Mouse (Mus musculus) heart, embryonic 15.5 days (tissue): ENCODE results near the gene Ppp4r3b. TPM values are rescaled to one million over a fixed set of nuclear protein-coding genes. Genes with fewer than 3 reads are reported as not detected.

Experiments
- ATAC-seq: fragments of 200-750 bp; cut with Nextera tagmentation; replicated peaks from 2 replicates; pipeline ENCODE4 v1.8.0; 2017; ENCODE audit warnings: low read depth, moderate TSS enrichment; ENCODE audit not compliant: insufficient number of reproducible peaks, insufficient read depth, low FRiP score
- H3K27ac ChIP-seq: fragments of 300-500 bp; sonication (generic); 2 replicates; pipeline ENCODE4 v1.5.1; 2015; ENCODE audit warnings: mild to moderate bottlenecking, inconsistent platforms
- H3K27me3 ChIP-seq: fragments of 300-500 bp; sonication (generic); 2 replicates; pipeline ENCODE4 v1.6.1; 2015; ENCODE audit warnings: inconsistent platforms
- H3K36me3 ChIP-seq: fragments of 300-500 bp; sonication (generic); 2 replicates; pipeline ENCODE4 v1.6.1; 2015; ENCODE audit warnings: mild to moderate bottlenecking, inconsistent platforms
- H3K4me1 ChIP-seq: fragments of 300-500 bp; sonication (generic); replicated peaks from 2 replicates; pipeline ENCODE4 v1.6.1; 2015; ENCODE audit warnings: inconsistent platforms
- H3K4me2 ChIP-seq: fragments of 300-500 bp; sonication (generic); 2 replicates; pipeline ENCODE4 v1.6.1; 2015; ENCODE audit warnings: inconsistent platforms, mild to moderate bottlenecking, moderate library complexity
- H3K4me3 ChIP-seq: fragments of 300-500 bp; sonication (generic); 2 replicates; pipeline ENCODE4 v1.5.1; 2015; ENCODE audit warnings: mild to moderate bottlenecking, inconsistent platforms
- H3K9ac ChIP-seq: fragments of 300-500 bp; sonication (generic); 2 replicates; pipeline ENCODE4 v1.6.1; 2015; ENCODE audit warnings: mild to moderate bottlenecking, inconsistent platforms
- H3K9me3 ChIP-seq: fragments of 300-500 bp; sonication (generic); replicated peaks from 2 replicates; pipeline ENCODE4 v1.6.1; 2016; ENCODE audit warnings: inconsistent platforms
- WGBS: fragments of 180-500 bp; shearing (Covaris S2); methylation state at CpG from one replicate; pipeline ENCODE4 v1.1.7; 2015; ENCODE audit warnings: mixed read lengths; 5-methylcytosine and 5-hydroxymethylcytosine counted together
- polyA plus RNA-seq: library from polyadenylated mRNA; unstranded; fragments of >200 nt; fragmentation: Nextera tagmentation; extraction: Ambion mirVana; gene quantifications from 2 replicates; pipeline ENCODE4 v1.2.1, GENCODE M21; 2015

Gene Ppp4r3b
- polyA plus RNA-seq, 1 experiment from 2014 or later, result 40.3 TPM

DNA sequence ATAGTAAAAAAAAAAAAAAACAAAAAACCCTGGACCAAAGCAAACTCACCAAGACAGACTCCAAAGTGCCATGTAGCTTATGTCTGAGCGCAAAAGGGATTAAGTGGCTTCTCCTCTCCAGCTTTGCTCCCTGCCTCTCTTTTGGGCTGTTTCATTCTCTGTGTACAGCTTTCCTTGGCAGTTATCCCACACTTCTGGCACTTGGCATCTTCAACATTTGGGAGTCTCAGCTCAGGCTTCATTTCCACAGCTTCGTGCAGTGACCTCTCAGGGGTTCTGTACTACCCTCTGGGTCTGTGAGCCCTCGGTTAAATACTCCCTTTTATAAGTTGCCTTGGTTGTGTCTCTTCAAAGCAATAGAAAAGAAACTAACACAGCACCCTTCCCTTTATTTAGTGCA is 8.0 kb downstream of the Ppp4r3b start:
- H3K4me2 ChIP-seq, result no peak overlapping the region
- WGBS, result 48% methylated on average over 3 of the region's 3 CpGs
- no peak overlapping the region for H3K9ac ChIP-seq
- H3K4me1 ChIP-seq, result peaks cover 8% of the 10 kb centered on the region
- no peak for ATAC-seq
- H3K9me3 ChIP-seq, result no peaks in the 10 kb centered on the region
- no peaks in the 10 kb centered on the region for H3K27me3 ChIP-seq
- no peak overlapping the region for H3K4me3 ChIP-seq
- H3K36me3 ChIP-seq, result peaks cover 10% of the 10 kb centered on the region
- H3K27ac ChIP-seq, result 0 out of 2 replicates have a peak overlapping the region, but pooled peaks have one; percentile 41

DNA sequence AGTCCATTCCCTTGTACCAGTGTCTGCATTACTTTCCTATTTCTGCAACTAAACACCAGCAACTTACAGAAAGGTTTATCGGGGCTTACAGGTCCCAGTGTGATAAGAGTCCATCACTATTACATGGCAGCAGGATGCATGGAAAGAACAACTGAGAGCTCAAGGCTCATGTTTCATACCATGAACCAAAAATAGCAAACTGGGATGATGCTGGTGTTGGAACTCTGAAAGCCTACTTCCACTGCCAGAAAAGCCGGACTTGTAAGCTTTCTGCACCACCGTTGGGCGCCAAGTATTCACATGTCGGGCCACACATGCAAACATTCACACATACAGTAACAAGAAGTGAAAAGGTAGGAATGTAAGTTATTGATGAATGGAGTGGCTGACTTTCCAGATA is 9.1 kb downstream of the Ppp4r3b start:
- H3K36me3 ChIP-seq, result peaks cover 18% of the 10 kb centered on the region
- H3K27ac ChIP-seq, result peak overlapping the region; percentile 51
- H3K9me3 ChIP-seq, result no peaks in the 10 kb centered on the region
- H3K9ac ChIP-seq, result no peak overlapping the region
- peaks cover 8% of the 10 kb centered on the region for H3K4me1 ChIP-seq
- no peak overlapping the region for H3K4me2 ChIP-seq
- no peak for ATAC-seq
- no peaks in the 10 kb centered on the region for H3K27me3 ChIP-seq
- H3K4me3 ChIP-seq, result no peak overlapping the region
- 46% methylated on average over 5 of the region's 5 CpGs for WGBS

DNA sequence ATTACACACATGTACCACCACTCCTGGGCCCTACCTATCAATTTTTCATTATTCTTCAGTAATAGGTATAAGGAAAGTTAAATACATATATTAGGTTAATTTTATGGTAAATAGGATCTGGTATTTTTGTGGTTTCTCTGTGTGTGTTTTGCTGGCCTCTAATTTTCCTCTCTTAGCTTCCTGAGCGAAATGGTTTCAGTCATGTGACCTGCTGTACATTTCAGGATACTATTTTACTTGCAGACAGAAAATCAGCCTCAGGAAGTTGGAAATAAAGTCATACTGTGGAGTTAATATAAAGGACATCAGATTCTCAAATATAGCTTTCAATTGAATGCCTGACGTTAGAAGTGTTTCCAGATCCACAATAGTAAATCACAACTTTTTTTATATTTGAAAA is 16.3 kb downstream of the Ppp4r3b start:
- Histone ChIP-seq H3K4me2 (no peak overlapping the region), H3K9ac (no peak overlapping the region), H3K27me3 (no peaks in the 10 kb centered on the region), H3K4me1 (no peaks in the 10 kb centered on the region), H3K9me3 (no peaks in the 10 kb centered on the region), H3K4me3 (no peak overlapping the region), H3K36me3 (peaks cover 28% of the 10 kb centered on the region), H3K27ac (no peak overlapping the region)
- no peak for ATAC-seq
- WGBS, result 83% methylated on average over 2 of the region's 2 CpGs

DNA sequence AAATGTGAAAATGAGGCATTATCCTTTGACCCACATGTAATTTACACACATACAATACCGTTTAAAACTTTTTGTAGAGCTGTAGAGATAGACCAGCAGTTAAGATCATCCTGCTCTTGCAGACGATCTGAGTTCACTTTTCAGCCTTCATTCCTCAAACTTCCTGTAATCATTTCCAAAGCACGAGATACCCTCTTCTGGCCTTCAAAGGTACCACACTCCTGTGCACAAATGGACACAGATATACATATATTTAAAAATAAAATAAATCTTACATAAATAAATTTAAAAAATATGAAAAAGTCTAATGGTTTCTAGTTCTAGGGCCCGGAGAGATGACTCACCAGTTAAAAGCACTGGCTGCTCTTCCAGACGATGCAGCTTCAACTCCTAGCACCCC is 31.0 kb downstream of the Ppp4r3b start:
- Histone ChIP-seq H3K27ac (no peak overlapping the region), H3K9me3 (no peaks in the 10 kb centered on the region), H3K4me2 (no peak overlapping the region), H3K4me3 (no peak overlapping the region), H3K9ac (no peak overlapping the region), H3K4me1 (no peaks in the 10 kb centered on the region), H3K36me3 (peaks cover 43% of the 10 kb centered on the region), H3K27me3 (no peaks in the 10 kb centered on the region)
- no peak for ATAC-seq
- WGBS, result 81% methylated on average over 5 of the region's 5 CpGs

GRCm38 (mm10) chr11:29209774-29210173 is 37.1 kb downstream of the Ppp4r3b start:
- H3K4me1 ChIP-seq, result no peaks in the 10 kb centered on the region
- 91% methylated on average over 2 of the region's 2 CpGs for WGBS

DNA sequence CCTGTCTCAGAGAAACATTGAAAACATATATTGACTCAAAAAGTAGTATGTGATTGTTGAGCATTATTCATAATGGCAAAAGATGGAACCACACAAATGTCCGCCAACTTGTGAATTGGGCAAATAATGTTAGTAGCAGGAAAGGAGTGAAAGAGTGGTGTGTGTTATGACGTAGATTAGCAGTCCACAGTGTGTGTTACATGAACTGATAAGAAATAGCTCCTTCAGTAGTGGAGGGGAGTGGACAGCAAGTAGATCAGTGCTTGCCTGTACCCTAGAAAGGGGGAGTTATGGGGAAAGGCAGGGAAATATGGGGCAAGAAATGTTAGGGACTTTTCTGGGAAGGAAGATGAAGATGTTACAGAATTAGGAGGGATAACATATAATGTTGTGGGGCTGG is 43.5 kb downstream of the Ppp4r3b start:
- no peak for ATAC-seq
- Histone ChIP-seq H3K4me2 (no peak overlapping the region), H3K4me1 (no peaks in the 10 kb centered on the region), H3K9ac (no peak overlapping the region), H3K4me3 (no peak overlapping the region), H3K9me3 (no peaks in the 10 kb centered on the region), H3K27ac (no peak overlapping the region), H3K27me3 (no peaks in the 10 kb centered on the region), H3K36me3 (peaks cover 63% of the 10 kb centered on the region)
- WGBS, result 73% methylated on average over 2 of the region's 2 CpGs

More at GRCm38 (mm10) chr11:29209774-29210173, 37.1 kb downstream of the Ppp4r3b start:
- Histone ChIP-seq H3K27me3 (no peaks in the 10 kb centered on the region), H3K9me3 (no peaks in the 10 kb centered on the region), H3K4me3 (no peak overlapping the region), H3K27ac (no peak overlapping the region), H3K36me3 (peaks cover 36% of the 10 kb centered on the region), H3K9ac (no peak overlapping the region), H3K4me2 (no peak overlapping the region)
- ATAC-seq, result no peak

DNA sequence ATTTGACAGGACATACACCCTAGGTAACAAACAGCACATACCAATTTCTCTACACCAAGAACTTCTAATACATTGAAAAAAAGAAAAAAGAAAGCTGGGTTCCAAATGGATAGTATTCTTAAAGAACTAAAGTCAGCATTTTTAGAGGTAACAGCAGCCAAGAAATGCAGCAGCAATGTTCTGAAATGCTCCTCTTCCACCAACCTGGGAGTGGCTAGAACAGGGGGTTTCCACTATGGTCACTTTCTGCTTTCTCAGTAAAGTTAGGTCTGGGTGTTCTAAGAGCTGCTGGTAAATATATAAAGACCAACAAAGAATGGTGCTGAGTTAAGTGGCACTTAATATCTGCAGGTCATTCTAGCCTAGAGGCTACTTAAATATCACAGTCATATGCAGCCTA is 46.4 kb downstream of the Ppp4r3b start:
- Histone ChIP-seq H3K27me3 (no peaks in the 10 kb centered on the region), H3K9ac (no peak overlapping the region), H3K9me3 (no peaks in the 10 kb centered on the region), H3K4me3 (no peak overlapping the region), H3K4me2 (no peak overlapping the region), H3K27ac (no peak overlapping the region), H3K4me1 (no peaks in the 10 kb centered on the region), H3K36me3 (peaks cover 67% of the 10 kb centered on the region)
- ATAC-seq, result no peak

- Histone ChIP-seq H3K9ac (no peak overlapping the region), H3K4me1 (no peaks in the 10 kb centered on the region), H3K27me3 (no peaks in the 10 kb centered on the region), H3K36me3 (peaks cover 60% of the 10 kb centered on the region), H3K4me2 (no peak overlapping the region), H3K27ac (no peak overlapping the region), H3K9me3 (no peaks in the 10 kb centered on the region), H3K4me3 (no peak overlapping the region)
- 37% methylated on average over 5 of the region's 5 CpGs for WGBS
- ATAC-seq, result no peak
Measured at GRCm38 (mm10) chr11:29222310-29222709, 49.6 kb downstream of the Ppp4r3b start.

- no peaks in the 10 kb centered on the region for H3K4me1 ChIP-seq
- ATAC-seq, result no peak
- H3K4me2 ChIP-seq, result no peak overlapping the region
- H3K27ac ChIP-seq, result no peak overlapping the region
- 90% methylated on average over 2 of the region's 2 CpGs for WGBS
- peaks cover 67% of the 10 kb centered on the region for H3K36me3 ChIP-seq
- no peak overlapping the region for H3K9ac ChIP-seq
- H3K4me3 ChIP-seq, result no peak overlapping the region
- no peaks in the 10 kb centered on the region for H3K9me3 ChIP-seq
- H3K27me3 ChIP-seq, result no peaks in the 10 kb centered on the region
Measured at GRCm38 (mm10) chr11:29224754-29225153, 52.1 kb downstream of the Ppp4r3b start.

DNA sequence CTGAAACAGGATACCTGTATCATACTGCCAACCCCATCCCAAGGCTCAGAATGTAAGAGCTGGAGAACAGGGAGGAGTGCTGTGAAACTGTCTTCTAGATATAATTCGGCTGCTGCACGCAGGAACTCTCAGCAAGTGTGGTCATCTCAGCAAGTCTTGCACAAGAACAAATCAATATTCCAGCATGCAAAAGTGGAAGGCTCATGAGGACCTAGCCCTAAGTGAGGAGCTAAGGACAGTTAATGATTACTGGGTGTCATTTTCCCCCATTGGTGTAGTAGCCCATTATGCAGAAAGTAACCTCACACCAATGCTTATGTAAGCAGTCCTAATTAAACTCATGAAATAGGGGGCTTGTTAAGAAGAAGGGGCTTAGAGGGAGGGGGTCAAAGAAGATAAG is 56.3 kb downstream of the Ppp4r3b start:
- Histone ChIP-seq H3K9ac (no peak overlapping the region), H3K27ac (no peak overlapping the region), H3K27me3 (no peaks in the 10 kb centered on the region), H3K4me1 (no peaks in the 10 kb centered on the region; the same call in 1 of the 2 replicates), H3K4me3 (no peak overlapping the region), H3K4me2 (no peak overlapping the region), H3K36me3 (peaks cover 45% of the 10 kb centered on the region), H3K9me3 (no peaks in the 10 kb centered on the region)
- 93% methylated on average over 2 of the region's 2 CpGs for WGBS
- ATAC-seq, result no peak

DNA sequence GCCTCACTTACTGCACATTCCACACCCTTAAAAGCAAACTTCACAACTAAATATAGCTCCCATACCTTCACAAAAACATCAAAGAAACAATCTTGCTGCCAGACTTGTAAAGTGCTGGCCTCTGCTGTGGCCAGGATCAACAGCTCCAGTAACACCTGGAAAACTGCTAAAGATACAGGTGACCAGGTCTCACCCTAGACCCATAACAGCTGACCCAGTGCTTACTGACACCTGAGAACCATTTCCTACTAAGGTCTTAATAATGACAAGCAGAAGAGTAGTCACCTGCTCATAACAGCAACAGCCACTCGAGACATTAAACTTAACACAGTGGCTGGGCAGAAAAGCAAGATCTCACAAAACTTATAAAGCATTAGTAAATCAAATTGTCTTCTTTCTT is 60.9 kb downstream of the Ppp4r3b start:
- H3K9me3 ChIP-seq, result no peaks in the 10 kb centered on the region
- no peaks in the 10 kb centered on the region for H3K27me3 ChIP-seq
- WGBS, result 60% methylated on average over 1 of the region's 1 CpGs
- H3K9ac ChIP-seq, result no peak overlapping the region
- no peak overlapping the region for H3K4me2 ChIP-seq
- H3K36me3 ChIP-seq, result peaks cover 20% of the 10 kb centered on the region; the same call in 1 of the 2 replicates
- no peak for ATAC-seq
- H3K4me3 ChIP-seq, result no peak overlapping the region
- H3K27ac ChIP-seq, result no peak overlapping the region
- H3K4me1 ChIP-seq, result peaks cover 2% of the 10 kb centered on the region; the same call in 1 of the 2 replicates

GRCm38 (mm10) chr11:29237364-29237763 is 64.7 kb downstream of the Ppp4r3b start:
- no peak for ATAC-seq

More at GRCm38 (mm10) chr11:29237364-29237763, 64.7 kb downstream of the Ppp4r3b start:
- Histone ChIP-seq H3K4me3 (no peak overlapping the region), H3K27me3 (no peaks in the 10 kb centered on the region), H3K9me3 (no peaks in the 10 kb centered on the region), H3K27ac (no peak overlapping the region), H3K4me1 (peaks cover 2% of the 10 kb centered on the region; the same call in 1 of the 2 replicates), H3K4me2 (no peak overlapping the region), H3K36me3 (peaks cover 10% of the 10 kb centered on the region; the same call in 1 of the 2 replicates), H3K9ac (no peak overlapping the region)
